Mouse (Mus musculus): ENCODE data around the gene Fto. TPM values are rescaled to one million over a fixed set of nuclear protein-coding genes. Genes with fewer than 3 reads are reported as not detected.

Gene Fto
- polyA plus RNA-seq, 1 experiment from 2014 or later, result 16.8 TPM

- H3K4me3 ChIP-seq (replicated peaks), result no peak overlapping the region
- H3K27me3 ChIP-seq, result no peaks in the 10 kb centered on the region
- no peak for ATAC-seq (ENCODE audit: insufficient read depth)
- H3K4me2 ChIP-seq, result no peak overlapping the region; the same call in 1 of the 2 replicates
- H3K4me1 ChIP-seq (replicated peaks), result peaks cover 12% of the 10 kb centered on the region
- 19% methylated on average over 11 of the region's 11 CpGs for WGBS (ENCODE audit: insufficient replicate concordance)
- H3K9me3 ChIP-seq (replicated peaks), result no peaks in the 10 kb centered on the region
- no peak overlapping the region for H3K27ac ChIP-seq (replicated peaks)
- H3K36me3 ChIP-seq (replicated peaks), result no peaks in the 10 kb centered on the region
- H3K9ac ChIP-seq, result no peak overlapping the region
Measured at GRCm38 (mm10) chr8:91569874-91570273, 256.5 kb downstream of the Fto start.

- Histone ChIP-seq H3K4me2 (no peak overlapping the region), H3K4me3 (replicated peaks) (no peak overlapping the region), H3K9me3 (replicated peaks) (no peaks in the 10 kb centered on the region), H3K4me1 (replicated peaks) (peaks cover 11% of the 10 kb centered on the region), H3K27me3 (no peaks in the 10 kb centered on the region), H3K27ac (replicated peaks) (no peak overlapping the region), H3K9ac (no peak overlapping the region), H3K36me3 (replicated peaks) (no peaks in the 10 kb centered on the region)
- 67% methylated on average over 7 of the region's 7 CpGs for WGBS (ENCODE audit: insufficient replicate concordance)
- ATAC-seq (ENCODE audit: insufficient read depth), result no peak
Measured at GRCm38 (mm10) chr8:91570809-91571208, 257.5 kb downstream of the Fto start.

- Histone ChIP-seq H3K4me2 (no peak overlapping the region), H3K27ac (replicated peaks) (no peak overlapping the region), H3K4me1 (replicated peaks) (0 out of 2 replicates have a peak, but pooled peaks cover 5% of the 10 kb centered on the region), H3K36me3 (replicated peaks) (no peaks in the 10 kb centered on the region), H3K4me3 (replicated peaks) (no peak overlapping the region), H3K27me3 (no peaks in the 10 kb centered on the region), H3K9ac (no peak overlapping the region), H3K9me3 (replicated peaks) (no peaks in the 10 kb centered on the region)
- ATAC-seq (ENCODE audit: insufficient read depth), result no peak
- WGBS (ENCODE audit: insufficient replicate concordance), result 68% methylated on average over 4 of the region's 4 CpGs
Measured at GRCm38 (mm10) chr8:91571978-91572377, 258.7 kb downstream of the Fto start.

- Histone ChIP-seq H3K9me3 (replicated peaks) (no peaks in the 10 kb centered on the region), H3K4me3 (replicated peaks) (no peak overlapping the region), H3K27me3 (no peaks in the 10 kb centered on the region), H3K4me1 (replicated peaks) (0 out of 2 replicates have a peak, but pooled peaks cover 5% of the 10 kb centered on the region), H3K4me2 (no peak overlapping the region), H3K36me3 (replicated peaks) (no peaks in the 10 kb centered on the region), H3K27ac (replicated peaks) (no peak overlapping the region), H3K9ac (no peak overlapping the region)
- 52% methylated on average over 4 of the region's 4 CpGs for WGBS (ENCODE audit: insufficient replicate concordance)
- no peak for ATAC-seq (ENCODE audit: insufficient read depth)
Measured at GRCm38 (mm10) chr8:91572630-91573029, 259.3 kb downstream of the Fto start.

GRCm38 (mm10) chr8:91575576-91575975, 262.3 kb downstream of the Fto start:
- H3K9ac ChIP-seq, result no peak overlapping the region
- ATAC-seq (ENCODE audit: insufficient read depth), result no peak
- 0 out of 2 replicates have a peak, but pooled peaks cover under 1% of the 10 kb centered on the region for H3K4me1 ChIP-seq (replicated peaks)
- 59% methylated on average over 3 of the region's 3 CpGs for WGBS (ENCODE audit: insufficient replicate concordance)
- no peaks in the 10 kb centered on the region for H3K9me3 ChIP-seq (replicated peaks)
- H3K4me2 ChIP-seq, result no peak overlapping the region
- H3K4me3 ChIP-seq (replicated peaks), result no peak overlapping the region
- H3K36me3 ChIP-seq (replicated peaks), result no peaks in the 10 kb centered on the region
- H3K27me3 ChIP-seq, result no peaks in the 10 kb centered on the region
- H3K27ac ChIP-seq (replicated peaks), result no peak overlapping the region

GRCm38 (mm10) chr8:91576086-91576917, 263.0 kb downstream of the Fto start:
- H3K4me3 ChIP-seq (replicated peaks), result no peak overlapping the region
- H3K27ac ChIP-seq (replicated peaks), result no peak overlapping the region
- no peaks in the 10 kb centered on the region for H3K9me3 ChIP-seq (replicated peaks)
- no peaks in the 10 kb centered on the region for H3K36me3 ChIP-seq (replicated peaks)
- H3K4me2 ChIP-seq, result no peak overlapping the region
- H3K27me3 ChIP-seq, result no peaks in the 10 kb centered on the region
- no peak overlapping the region for H3K9ac ChIP-seq
- 65% methylated on average over 17 of the region's 17 CpGs for WGBS (ENCODE audit: insufficient replicate concordance)
- no peaks in the 10 kb centered on the region for H3K4me1 ChIP-seq (replicated peaks)
- ATAC-seq (ENCODE audit: insufficient read depth), result no peak

- WGBS (ENCODE audit: insufficient replicate concordance), result 79% methylated on average over 6 of the region's 6 CpGs
Measured at GRCm38 (mm10) chr8:91576918-91577241, 263.6 kb downstream of the Fto start.

GRCm38 (mm10) chr8:91577605-91578004, 264.3 kb downstream of the Fto start:
- H3K27me3 ChIP-seq, result no peaks in the 10 kb centered on the region
- 59% methylated on average over 3 of the region's 3 CpGs for WGBS (ENCODE audit: insufficient replicate concordance)

More at GRCm38 (mm10) chr8:91576918-91577241, 263.6 kb downstream of the Fto start:
- no peak overlapping the region for H3K27ac ChIP-seq (replicated peaks)
- no peak overlapping the region for H3K4me3 ChIP-seq (replicated peaks)
- ATAC-seq (ENCODE audit: insufficient read depth), result no peak
- H3K4me1 ChIP-seq (replicated peaks), result no peaks in the 10 kb centered on the region
- no peaks in the 10 kb centered on the region for H3K36me3 ChIP-seq (replicated peaks)
- H3K4me2 ChIP-seq, result no peak overlapping the region
- no peak overlapping the region for H3K9ac ChIP-seq
- no peaks in the 10 kb centered on the region for H3K27me3 ChIP-seq
- H3K9me3 ChIP-seq (replicated peaks), result no peaks in the 10 kb centered on the region

GRCm38 (mm10) chr8:91584620-91585415, 271.5 kb downstream of the Fto start:
- no peak for ATAC-seq (ENCODE audit: insufficient read depth)
- no peak overlapping the region for H3K4me2 ChIP-seq
- no peak overlapping the region for H3K4me3 ChIP-seq (replicated peaks)
- H3K4me1 ChIP-seq (replicated peaks), result no peaks in the 10 kb centered on the region
- no peaks in the 10 kb centered on the region for H3K27me3 ChIP-seq
- 72% methylated on average over 11 of the region's 11 CpGs for WGBS (ENCODE audit: insufficient replicate concordance)
- H3K36me3 ChIP-seq (replicated peaks), result no peaks in the 10 kb centered on the region
- H3K9ac ChIP-seq, result no peak overlapping the region
- no peaks in the 10 kb centered on the region for H3K9me3 ChIP-seq (replicated peaks)
- H3K27ac ChIP-seq (replicated peaks), result no peak overlapping the region

More at GRCm38 (mm10) chr8:91577605-91578004, 264.3 kb downstream of the Fto start:
- Histone ChIP-seq H3K4me2 (no peak overlapping the region), H3K9ac (no peak overlapping the region), H3K36me3 (replicated peaks) (no peaks in the 10 kb centered on the region), H3K9me3 (replicated peaks) (no peaks in the 10 kb centered on the region), H3K4me3 (replicated peaks) (no peak overlapping the region), H3K27ac (replicated peaks) (no peak overlapping the region), H3K4me1 (replicated peaks) (no peaks in the 10 kb centered on the region)
- no peak for ATAC-seq (ENCODE audit: insufficient read depth)

GRCm38 (mm10) chr8:91592436-91593105, 279.2 kb downstream of the Fto start:
- H3K27me3 ChIP-seq, result no peaks in the 10 kb centered on the region
- H3K9me3 ChIP-seq (replicated peaks), result no peaks in the 10 kb centered on the region
- no peak for ATAC-seq (ENCODE audit: insufficient read depth)
- no peak overlapping the region for H3K4me3 ChIP-seq (replicated peaks)
- 63% methylated on average over 10 of the region's 10 CpGs for WGBS (ENCODE audit: insufficient replicate concordance)
- H3K9ac ChIP-seq, result no peak overlapping the region
- H3K27ac ChIP-seq (replicated peaks), result no peak overlapping the region
- no peaks in the 10 kb centered on the region for H3K4me1 ChIP-seq (replicated peaks)
- H3K36me3 ChIP-seq (replicated peaks), result no peaks in the 10 kb centered on the region
- no peak overlapping the region for H3K4me2 ChIP-seq

Data from liver, embryonic 15.5 days (tissue).